Mouse (Mus musculus) gastrocnemius, postnatal 14 days (tissue): ENCODE measurements around the gene Adamtsl3. TPM values are rescaled to one million over a fixed set of nuclear protein-coding genes. Genes with fewer than 3 reads are reported as not detected.
A peak's percentile ranks its signal among the peaks of the same experiment; 100 is the strongest.

Source experiments
- DNase-seq: peaks from one replicate; pipeline ENCODE4 v3.0.0; 2021; ENCODE audit warnings: mixed read lengths
- intact Hi-C: fragments of 180-260 bp; cut with DNase I; formaldehyde crosslinking; loops from one replicate; pipeline ENCODE4 v1.15.1; 2025; ENCODE audit warnings: low total_unique reads
- total RNA-seq, 2 experiments: library from RNA; stranded (reverse); gene quantifications; 2 replicates each; pipeline ENCODE4 v1.2.3; 2021

Adamtsl3 gene
- total RNA-seq, 2 experiments from 2014 or later = 7.4 to 8.1 TPM

DNA sequence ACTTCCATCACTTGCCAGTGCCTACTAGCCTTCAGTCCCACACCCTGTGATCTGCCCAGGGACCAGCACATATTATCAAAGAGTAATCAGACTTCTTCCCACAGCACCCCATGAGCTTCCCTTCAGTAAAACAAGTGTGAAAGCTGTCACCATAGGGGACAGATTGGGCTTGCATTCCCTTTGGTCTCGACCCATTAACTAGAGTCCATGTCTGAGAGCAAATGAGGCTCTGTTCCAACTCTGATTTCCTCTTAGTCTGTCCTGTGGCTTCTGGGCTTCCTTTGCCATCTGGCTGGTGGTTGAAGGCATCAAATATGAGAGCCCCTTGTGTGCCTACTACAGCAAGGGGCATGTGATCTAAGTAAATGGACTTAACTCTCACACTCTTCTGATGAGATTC lies 237.5 kb downstream of the Adamtsl3 start:
- intact Hi-C loops = no loop called here

DNA sequence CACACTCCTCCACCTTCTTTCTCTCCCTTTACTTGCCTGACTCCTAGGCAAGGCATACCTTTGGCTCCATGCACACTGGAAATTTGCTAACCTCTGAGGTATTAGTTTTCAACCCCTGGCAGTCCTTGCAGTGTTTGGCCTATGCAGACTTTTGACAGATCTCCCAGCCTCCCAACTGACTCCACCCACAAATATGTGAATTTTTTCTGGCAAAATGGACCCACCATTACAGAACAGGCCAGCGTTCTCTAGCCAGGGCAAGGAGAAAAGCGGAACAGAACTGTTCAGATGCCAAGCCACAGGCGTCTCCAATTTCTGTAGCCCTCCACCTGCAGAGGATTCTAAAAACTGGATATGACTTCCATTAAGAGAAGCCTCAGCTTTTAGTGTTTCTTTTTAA lies 244.5 kb downstream of the Adamtsl3 start:
- DNase-seq = no peak
- intact Hi-C loops = no loop called here

More for the DNA sequence above, 237.5 kb downstream of the Adamtsl3 start:
- no peak for DNase-seq

DNA sequence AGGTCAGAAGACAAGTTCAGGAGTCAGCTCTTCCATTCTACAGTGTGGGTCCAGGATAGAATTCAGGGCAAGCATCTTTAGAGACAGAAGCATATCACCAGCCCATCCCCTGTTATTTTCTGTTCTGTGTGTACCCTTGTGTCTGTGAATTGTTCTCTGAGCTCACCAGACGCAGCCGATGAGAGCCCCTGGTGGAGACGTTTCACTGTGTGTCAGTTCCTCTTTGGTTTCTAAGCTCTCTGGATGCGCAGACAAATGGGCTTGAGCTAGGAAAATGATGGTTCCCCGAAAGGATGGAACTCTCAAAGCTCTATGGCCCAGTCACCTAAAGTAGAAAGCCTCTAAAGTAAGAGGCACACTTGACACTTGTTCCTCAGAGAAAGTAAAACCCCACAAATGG lies 246.3 kb downstream of the Adamtsl3 start:
- intact Hi-C loops = no loop called here
- no peak for DNase-seq

GRCm38 (mm10) chr7:82582534-82582933 lies 247.0 kb downstream of the Adamtsl3 start:
- intact Hi-C loops = no loop called here
- DNase-seq = no peak

GRCm38 (mm10) chr7:82590931-82591330 lies 255.4 kb downstream of the Adamtsl3 start:
- no peak for DNase-seq
- intact Hi-C loops = no loop called here

DNA sequence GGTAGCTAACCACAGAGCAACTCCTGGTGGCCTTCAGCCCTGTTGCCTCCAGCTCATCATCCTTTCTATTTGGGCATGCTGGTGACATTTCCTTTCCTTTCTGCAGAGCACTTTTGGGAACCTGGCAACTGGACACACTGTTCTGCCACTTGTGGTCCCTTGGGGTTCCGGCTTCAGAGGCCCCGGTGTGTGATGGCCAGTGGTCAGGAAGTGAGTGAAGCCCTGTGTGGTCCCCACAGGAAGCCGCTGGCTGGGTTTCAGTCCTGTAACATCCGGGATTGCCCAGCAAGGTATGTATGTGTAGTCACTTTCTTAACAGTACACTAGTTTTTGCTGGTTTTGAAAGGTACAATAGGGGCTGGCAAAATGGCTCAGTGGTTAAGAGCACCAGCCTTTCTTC lies 266.5 kb downstream of the Adamtsl3 start:
- intact Hi-C loops = no loop called here
- DNase-seq = no peak

DNA sequence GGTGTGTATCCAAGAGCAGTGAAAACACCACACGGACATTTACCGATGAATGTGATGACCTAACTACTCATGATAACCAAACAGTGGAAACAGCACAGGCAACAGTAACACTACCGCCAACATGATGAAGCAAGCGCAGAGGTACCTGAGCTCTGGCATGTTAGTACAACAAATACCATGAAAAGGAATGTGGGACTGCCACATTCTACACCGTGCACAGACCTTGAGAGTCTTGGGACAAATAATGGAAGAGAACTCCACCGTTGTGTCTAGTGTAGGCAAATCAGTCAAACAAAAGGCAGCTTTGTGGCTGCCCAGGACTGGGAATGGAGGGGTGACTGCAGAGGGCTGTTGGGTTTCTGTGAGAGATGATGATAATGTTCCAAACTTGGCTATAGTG lies 269.9 kb downstream of the Adamtsl3 start:
- intact Hi-C loops = no loop called here
- DNase-seq = no peak

GRCm38 (mm10) chr7:82609629-82610028 lies 274.1 kb downstream of the Adamtsl3 start:
- intact Hi-C loops = no loop called here
- no peak for DNase-seq

- intact Hi-C loops = no loop called here
- peak; percentile 58 for DNase-seq
Measured at GRCm38 (mm10) chr7:82625342-82625741, 289.8 kb downstream of the Adamtsl3 start.

DNA sequence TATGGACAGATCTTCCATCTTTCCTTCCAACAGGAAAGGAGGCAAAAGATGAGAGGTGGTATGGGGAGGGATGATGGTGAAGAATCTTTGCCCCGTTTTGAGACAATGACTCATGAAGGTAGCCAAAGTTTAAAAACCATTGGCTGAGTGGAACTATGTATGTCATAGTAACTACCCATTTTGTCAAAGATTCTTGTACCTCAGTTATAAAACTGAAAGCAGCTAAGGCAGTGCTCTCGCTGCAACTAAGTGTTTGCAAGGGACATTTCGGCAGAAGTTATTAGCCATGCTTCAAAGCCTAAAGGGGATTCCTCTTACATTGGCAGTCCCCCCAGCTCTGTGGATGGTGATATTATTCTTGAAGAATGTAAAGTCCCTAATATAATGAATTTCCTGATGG lies 311.7 kb downstream of the Adamtsl3 start:
- intact Hi-C loops = no loop called here
- no peak for DNase-seq

DNA sequence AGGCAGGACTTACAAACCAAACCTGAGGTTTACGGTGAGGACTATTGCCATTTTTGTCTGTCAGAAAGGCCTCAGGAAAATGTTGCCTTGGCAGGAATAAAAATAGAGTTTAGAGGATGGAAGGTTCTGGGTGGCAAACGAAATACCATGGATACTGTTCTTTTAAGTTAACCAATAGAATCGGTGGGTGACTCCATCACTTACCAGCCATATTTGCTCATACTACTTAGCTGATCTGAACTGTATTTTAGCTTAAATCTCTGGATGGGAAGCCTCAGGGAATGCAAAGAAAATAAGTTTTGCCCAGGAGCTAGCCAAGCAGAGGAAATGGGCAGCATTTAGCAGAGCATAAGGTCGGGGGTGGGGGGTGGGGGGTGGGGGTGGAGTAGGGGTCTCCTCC lies 312.4 kb downstream of the Adamtsl3 start:
- DNase-seq = no peak
- intact Hi-C loops = no loop called here

DNA sequence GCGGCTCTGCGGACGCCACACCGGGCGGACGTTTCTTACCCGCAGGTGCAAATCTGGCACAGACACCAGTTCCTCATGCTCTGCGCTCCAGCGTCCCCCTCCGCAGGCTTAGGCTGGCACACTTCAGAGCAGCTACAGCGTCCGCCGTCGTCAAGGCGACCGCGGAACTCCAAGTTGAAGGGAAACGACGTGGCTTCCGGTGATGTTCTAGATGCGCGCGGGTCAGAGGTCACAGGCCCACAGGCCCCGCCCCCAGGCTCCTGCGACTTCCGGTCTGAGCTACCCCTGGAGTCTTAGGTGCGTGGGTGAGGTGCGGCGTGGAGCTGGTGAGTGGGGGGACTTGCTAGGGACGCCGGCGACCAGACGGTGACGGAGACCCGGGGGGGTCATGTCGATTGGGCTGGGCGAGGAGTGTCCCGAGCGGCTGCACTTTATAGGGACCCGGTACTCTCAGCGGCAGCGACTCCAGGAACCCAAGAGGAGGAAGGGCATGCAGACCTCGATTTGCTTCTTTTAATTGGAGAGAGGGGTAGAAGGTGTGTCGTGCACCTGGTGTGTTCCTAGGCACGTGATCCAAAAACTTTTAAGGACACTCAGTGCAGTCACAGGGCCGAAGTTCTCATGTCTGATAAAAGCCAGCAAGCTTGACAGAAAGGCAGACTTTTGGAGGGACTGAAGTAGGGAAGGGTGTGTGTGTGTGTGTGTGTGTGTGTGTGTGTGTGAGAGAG lies 313.0 kb downstream of the Adamtsl3 start, which contains the start of the genes Saxo2 and Efl1:
Gene Saxo2, minus strand, starts transcription at position 176 of the 728 bp plus-strand sequence.
Gene Efl1, plus strand, starts transcription at position 262 of the 728 bp plus-strand sequence.
- peak; percentile 93 for DNase-seq
- intact Hi-C loops = no loop called here

DNA sequence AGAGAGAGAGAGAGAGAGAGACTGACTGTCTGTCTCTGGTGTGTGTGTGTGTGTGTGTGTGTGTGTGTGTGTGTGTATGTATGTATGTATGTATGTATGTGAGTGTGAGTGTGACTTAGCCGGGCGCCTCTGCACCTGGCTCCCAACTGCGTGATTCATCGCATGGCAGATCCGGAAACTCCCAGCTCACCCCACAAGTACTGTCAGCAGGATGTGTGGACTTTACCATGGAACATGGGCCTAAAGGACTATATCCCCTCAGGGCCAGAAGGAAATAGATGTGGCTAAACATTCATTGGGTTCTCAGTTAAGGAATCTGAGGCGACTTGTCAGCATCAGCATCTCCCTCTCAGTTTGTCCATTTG lies 313.6 kb downstream of the Adamtsl3 start:
- intact Hi-C loops = no loop called here
- DNase-seq = no peak

Other genes starting within 250 kb of the Adamtsl3 start
- gene Sh3gl3, start 161.9 kb upstream of the Adamtsl3 start, total RNA-seq = 1 to 10 TPM in 1 of 2 experiments, under 1 TPM in 1; 0.89 to 1.9 TPM